8 mouse cellular contexts compared by ENCODE assay signal in genomic region chr10:111957271-111958045, GRCm38 (mm10). TPM values are rescaled to one million over a fixed set of nuclear protein-coding genes. Genes with fewer than 3 reads are reported as not detected.
DNase-seq lines count a peak whose midpoint lies in the region; ATAC-seq and TF ChIP-seq lines count a peak whose summit lies in the region.

No protein-coding gene starts in this region.

- H3K9ac ChIP-seq in heart, embryonic 14.5 days (ENCODE audit: low read length) = no peak overlapping the region
- no peak overlapping the region for H3K9ac ChIP-seq in kidney, embryonic 16.5 days (replicated peaks; ENCODE audit: low read length)
- no peak overlapping the region for H3K9ac ChIP-seq in liver, adult 2 months (ENCODE audit: low read depth, low read length)

- no peak for TF ChIP-seq POLR2A in liver, adult 2 months (IDR thresholded peaks at IDR 0.05; ENCODE audit: extremely low read depth, insufficient read depth, low read length)

- no peaks in the 10 kb centered on the region for H3K79me2 ChIP-seq in liver, adult 2 months (ENCODE audit: control insufficient read depth, insufficient read depth, low read length)

- peaks cover 4 to 8% of the 10 kb centered on the region in 2 experiments; a peak in 2 of 4 replicates for H3K4me1 ChIP-seq in heart, embryonic 14.5 days (ENCODE audit: control insufficient read depth in 2 of 2, insufficient read depth in 2 of 2, low read length in 2 of 2)
- no peaks in the 10 kb centered on the region for H3K4me1 ChIP-seq in kidney, embryonic 16.5 days (ENCODE audit: insufficient read depth, low read length)
- peaks cover 3% of the 10 kb centered on the region; the same call in 1 of the 2 replicates for H3K4me1 ChIP-seq in liver, adult 2 months (ENCODE audit: control insufficient read depth, insufficient read depth, low read length)

- 0 out of 4 replicates have a peak overlapping the region, but pooled peaks of 1 of the 2 experiments have one; percentile 10 for H3K27ac ChIP-seq in heart, embryonic 14.5 days (replicated peaks in 1 of 2; ENCODE audit: control insufficient read depth in 1 of 2, insufficient read depth in 1 of 2, low read depth in 2 of 2, low read length in 2 of 2)
- H3K27ac ChIP-seq in kidney, embryonic 16.5 days (ENCODE audit: low read length) = no peak overlapping the region
- no peak overlapping the region for H3K27ac ChIP-seq in liver, adult 2 months (replicated peaks; ENCODE audit: insufficient read depth, low read depth, low read length)

- H3K9me3 ChIP-seq in heart, embryonic 14.5 days (ENCODE audit: control insufficient read depth, low read length) = no peaks in the 10 kb centered on the region
- H3K9me3 ChIP-seq in kidney, embryonic 16.5 days (ENCODE audit: low read length) = no peaks in the 10 kb centered on the region

- H3K4me3 ChIP-seq in heart, embryonic 14.5 days (ENCODE audit: control insufficient read depth in 1 of 2, insufficient read depth in 1 of 2, low read depth in 1 of 2, low read length in 2 of 2) = no peak overlapping the region
- H3K4me3 ChIP-seq in kidney, embryonic 16.5 days (ENCODE audit: low read length) = no peak overlapping the region
- no peak overlapping the region for H3K4me3 ChIP-seq in liver, adult 2 months (ENCODE audit: insufficient read depth, low read depth, low read length)

- H3K27me3 ChIP-seq in heart, embryonic 14.5 days (ENCODE audit: control insufficient read depth, insufficient read depth, low read length) = no peaks in the 10 kb centered on the region
- no peaks in the 10 kb centered on the region for H3K27me3 ChIP-seq in kidney, embryonic 16.5 days (ENCODE audit: insufficient read depth, low read length)
- H3K27me3 ChIP-seq in liver, adult 2 months (ENCODE audit: control insufficient read depth, insufficient read depth, low read length) = no peaks in the 10 kb centered on the region

- peak; percentile 78 for DNase-seq in ES-CJ7 (ENCODE audit: low read depth, low spot score)
- peak; percentile 90 for DNase-seq in brain, adult 2 months (ENCODE audit: low read depth, low spot score)
- DNase-seq in liver, adult 2 months (ENCODE audit: extremely low read depth, low read depth, low spot score) = peak; percentile 70
- peak; percentile 35 to 54 for DNase-seq in natural killer cell, adult 2 months (ENCODE audit: low spot score in 2 of 2)
- DNase-seq in testis, postnatal 10 days (ENCODE audit: low spot score) = peak; percentile 58

- H3K4me2 ChIP-seq in heart, embryonic 14.5 days (ENCODE audit: low read length) = peak overlapping the region; percentile 32; the same call in 1 of the 2 replicates
- no peak overlapping the region for H3K4me2 ChIP-seq in kidney, embryonic 16.5 days (replicated peaks; ENCODE audit: low read depth, low read length)

- 0 out of 2 replicates have a peak, but pooled peaks have one; percentile 46 for ATAC-seq in erythroid progenitor cell, adult 5-6 weeks (replicated peaks; ENCODE audit: low FRiP score, poor library complexity, severe bottlenecking)
- ATAC-seq in heart, embryonic 14.5 days (ENCODE audit: insufficient number of reproducible peaks, insufficient read depth, low FRiP score, low read depth) = 0 out of 2 replicates have a peak, but pooled peaks have one; percentile 43
- peak; percentile 78 for ATAC-seq in kidney, embryonic 16.5 days (ENCODE audit: low FRiP score, low TSS enrichment)

- peak; percentile 64 for TF ChIP-seq CTCF in liver, adult 2 months (IDR thresholded peaks at IDR 0.05; ENCODE audit: low read depth, low read length)

- WGBS in heart, embryonic 14.5 days = 31% methylated on average over 10 of the region's 10 CpGs
- WGBS in kidney, embryonic 16.5 days = 51% methylated on average over 10 of the region's 10 CpGs
- WGBS in liver, adult 2 months = 73% methylated on average over 10 of the region's 10 CpGs

- no peaks in the 10 kb centered on the region for H3K36me3 ChIP-seq in heart, embryonic 14.5 days (ENCODE audit: control insufficient read depth, insufficient read depth, low read length)
- no peaks in the 10 kb centered on the region for H3K36me3 ChIP-seq in kidney, embryonic 16.5 days (ENCODE audit: insufficient read depth, low read length)
- H3K36me3 ChIP-seq in liver, adult 2 months (ENCODE audit: control insufficient read depth, insufficient read depth, low read length) = no peaks in the 10 kb centered on the region

RNA-seq across cellular contexts. Expression of gene Krr1, which starts 15.0 kb away (rescaled TPM):
- 16.8 and 21.6 TPM in 2 replicates for total RNA-seq in erythroid progenitor cell, adult 5-6 weeks (2015; ENCODE audit: low replicate concordance)
- 6.3 and 12.6 TPM in 2 replicates for total RNA-seq in erythroid progenitor cell, adult 5-6 weeks (2017; ENCODE audit: low replicate concordance)
- 24.8 and 26.5 TPM in 2 replicates for polyA plus RNA-seq in heart, embryonic 14.5 days (2014; fragmentation: Nextera tagmentation; extraction: Ambion mirVana)
- 48.7 and 49.2 TPM in 2 replicates for polyA plus RNA-seq in kidney, embryonic 16.5 days (2015; fragmentation: Nextera tagmentation; extraction: Ambion mirVana)
- total RNA-seq in liver, adult 2 months (2014; rRNA removed) = 13.2 and 13.6 TPM in 2 replicates
- 2.6 and 3.0 TPM in 2 replicates for polyA plus RNA-seq in liver, adult 2 months (2012; rRNA removed)

RNA-seq across cellular contexts. Expression of gene Glipr1, which starts 45.0 kb away (rescaled TPM):
- 62.5 and 76.0 TPM in 2 replicates for total RNA-seq in erythroid progenitor cell, adult 5-6 weeks (2015; ENCODE audit: low replicate concordance)
- total RNA-seq in erythroid progenitor cell, adult 5-6 weeks (2017; ENCODE audit: low replicate concordance) = 16.2 and 16.6 TPM in 2 replicates
- polyA plus RNA-seq in heart, embryonic 14.5 days (2014; fragmentation: Nextera tagmentation; extraction: Ambion mirVana) = 1.7 and 2.5 TPM in 2 replicates
- 1.4 and 2.7 TPM in 2 replicates for polyA plus RNA-seq in kidney, embryonic 16.5 days (2015; fragmentation: Nextera tagmentation; extraction: Ambion mirVana)
- 1.0 and 3.2 TPM in 2 replicates for total RNA-seq in liver, adult 2 months (2014; rRNA removed)
- polyA plus RNA-seq in liver, adult 2 months (2012; rRNA removed) = 0.32 and 0.90 TPM in 2 replicates
